Mouse (Mus musculus): ENCODE measurements around the gene Lrmp. TPM values are rescaled to one million over a fixed set of nuclear protein-coding genes. Genes with fewer than 3 reads are reported as not detected.
A peak's percentile ranks its signal among the peaks of the same experiment; 100 is the strongest.

Lrmp gene
- polyA plus RNA-seq, 1 experiment from 2014 or later: 6.6 TPM

DNA sequence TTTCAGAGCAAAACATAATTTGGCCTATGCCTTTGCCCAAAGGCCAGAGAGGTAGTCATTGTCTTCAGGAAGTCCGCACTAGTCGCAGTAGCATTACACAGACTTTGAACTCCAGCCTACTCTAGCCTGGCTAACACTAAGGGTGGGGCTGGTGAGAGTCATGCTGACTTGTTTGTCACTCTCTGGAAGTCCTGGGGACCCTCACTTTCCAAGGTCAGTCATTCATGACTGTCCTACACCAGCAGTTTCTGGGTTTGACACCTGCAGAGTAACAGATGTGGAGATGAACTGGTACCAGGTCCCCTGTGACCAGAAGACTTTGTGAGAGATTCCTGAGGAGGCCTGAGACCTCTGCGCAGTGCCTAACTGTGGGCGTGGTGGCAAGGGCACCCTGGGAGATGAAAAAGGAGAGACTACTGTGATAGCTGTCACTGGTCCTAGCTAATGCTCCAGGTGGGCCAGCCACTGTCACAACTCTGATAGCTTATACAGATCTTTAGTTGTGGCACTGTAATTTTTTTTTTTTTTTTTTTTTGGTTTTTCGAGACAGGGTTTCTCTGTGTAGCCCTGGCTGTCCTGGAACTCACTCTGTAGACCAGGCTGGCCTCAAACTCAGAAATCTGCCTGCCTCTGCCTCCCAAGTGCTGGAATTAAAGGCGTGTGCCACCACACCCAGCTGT lies 9.2 kb upstream of the Lrmp start:
- H3K9me3 ChIP-seq: no peaks in the 10 kb centered on the region
- no peaks in the 10 kb centered on the region for H3K36me3 ChIP-seq
- ATAC-seq (ENCODE audit: borderline replicate concordance, extremely low read depth, low FRiP score, low TSS enrichment): no peak
- WGBS: 82% methylated on average over 5 of the region's 6 CpGs
- H3K4me1 ChIP-seq: 0 out of 2 replicates have a peak, but pooled peaks cover 4% of the 10 kb centered on the region
- no peaks in the 10 kb centered on the region for H3K27me3 ChIP-seq
- no peak overlapping the region for H3K27ac ChIP-seq
- H3K4me3 ChIP-seq: no peak overlapping the region
- H3K4me2 ChIP-seq: no peak overlapping the region
- H3K9ac ChIP-seq: no peak overlapping the region

DNA sequence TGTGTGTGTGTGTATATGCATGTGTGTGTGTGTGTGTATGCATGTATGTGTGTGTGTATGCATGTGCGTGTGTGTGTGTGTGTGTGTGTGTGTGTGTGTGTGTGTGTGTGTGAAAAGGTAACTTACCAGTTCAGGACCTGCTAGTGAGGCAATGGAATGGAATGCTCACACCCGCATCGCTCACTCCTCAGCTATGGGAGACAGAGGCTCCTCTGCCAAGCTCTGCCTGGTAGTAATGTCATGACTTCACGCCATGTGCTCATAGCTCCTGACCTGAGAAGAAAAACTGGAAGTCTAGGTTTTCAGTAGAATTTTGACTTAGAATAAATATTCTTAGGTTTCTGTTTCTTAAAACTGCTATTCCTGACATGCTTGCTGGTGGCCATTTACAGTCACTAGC lies 4.7 kb upstream of the Lrmp start:
- Histone ChIP-seq H3K9ac (no peak overlapping the region), H3K4me2 (no peak overlapping the region), H3K36me3 (no peaks in the 10 kb centered on the region), H3K27ac (no peak overlapping the region), H3K9me3 (no peaks in the 10 kb centered on the region), H3K4me3 (no peak overlapping the region), H3K27me3 (no peaks in the 10 kb centered on the region), H3K4me1 (no peaks in the 10 kb centered on the region)
- no peak for ATAC-seq (ENCODE audit: borderline replicate concordance, extremely low read depth, low FRiP score, low TSS enrichment)
- WGBS: 98% methylated on average over 4 of the region's 4 CpGs

DNA sequence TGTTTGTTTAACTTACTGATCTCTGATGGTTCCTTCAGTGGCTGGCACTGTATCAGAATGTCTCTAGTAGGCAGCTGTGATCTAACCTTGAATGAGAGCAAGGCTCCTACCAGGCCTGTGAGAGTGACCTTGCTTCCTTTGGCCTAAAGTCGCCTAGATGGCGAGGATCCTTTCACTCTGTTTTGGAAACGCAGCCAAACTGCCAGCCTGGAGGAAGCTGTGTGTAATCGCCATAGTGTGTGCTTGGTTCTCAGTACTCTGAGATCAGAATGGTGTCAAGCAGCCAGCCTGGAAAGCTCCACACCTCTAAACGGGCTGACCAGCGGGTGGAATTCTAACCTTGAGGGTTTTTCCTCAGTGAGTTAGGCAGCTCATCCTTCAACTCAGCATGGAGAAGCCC lies 2.6 kb upstream of the Lrmp start:
- no peak overlapping the region for H3K4me2 ChIP-seq
- H3K4me3 ChIP-seq: no peak overlapping the region
- H3K27me3 ChIP-seq: no peaks in the 10 kb centered on the region
- H3K9me3 ChIP-seq: no peaks in the 10 kb centered on the region
- no peak for ATAC-seq (ENCODE audit: borderline replicate concordance, extremely low read depth, low FRiP score, low TSS enrichment)
- H3K4me1 ChIP-seq: peaks cover 8% of the 10 kb centered on the region
- H3K9ac ChIP-seq: no peak overlapping the region
- no peak overlapping the region for H3K27ac ChIP-seq
- WGBS: 47% methylated on average over 6 of the region's 6 CpGs
- H3K36me3 ChIP-seq: no peaks in the 10 kb centered on the region

DNA sequence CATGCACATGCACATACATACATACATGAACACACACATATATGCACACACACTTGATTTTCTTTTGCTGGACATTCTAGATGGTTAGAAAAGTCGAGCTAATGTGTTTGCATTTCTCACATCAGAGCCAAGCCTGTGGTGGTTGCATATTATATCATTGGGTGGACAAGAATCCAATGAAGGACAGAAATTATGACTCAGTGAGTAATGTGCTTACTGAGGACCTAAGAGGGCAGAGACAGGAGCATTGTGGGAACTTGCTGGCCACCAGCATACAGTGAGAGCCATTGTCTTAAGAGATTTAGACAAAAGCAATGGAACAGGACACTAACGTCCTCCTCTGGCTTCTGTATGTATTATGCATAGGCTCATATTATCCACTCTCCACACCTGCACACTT lies 892 bp upstream of the Lrmp start:
- Histone ChIP-seq H3K4me1 (peaks cover 8% of the 10 kb centered on the region), H3K4me2 (no peak overlapping the region), H3K9ac (no peak overlapping the region), H3K27me3 (no peaks in the 10 kb centered on the region), H3K36me3 (no peaks in the 10 kb centered on the region), H3K4me3 (no peak overlapping the region), H3K27ac (no peak overlapping the region), H3K9me3 (no peaks in the 10 kb centered on the region)
- no peak for ATAC-seq (ENCODE audit: borderline replicate concordance, extremely low read depth, low FRiP score, low TSS enrichment)
- 61% methylated on average over 2 of the region's 2 CpGs for WGBS

DNA sequence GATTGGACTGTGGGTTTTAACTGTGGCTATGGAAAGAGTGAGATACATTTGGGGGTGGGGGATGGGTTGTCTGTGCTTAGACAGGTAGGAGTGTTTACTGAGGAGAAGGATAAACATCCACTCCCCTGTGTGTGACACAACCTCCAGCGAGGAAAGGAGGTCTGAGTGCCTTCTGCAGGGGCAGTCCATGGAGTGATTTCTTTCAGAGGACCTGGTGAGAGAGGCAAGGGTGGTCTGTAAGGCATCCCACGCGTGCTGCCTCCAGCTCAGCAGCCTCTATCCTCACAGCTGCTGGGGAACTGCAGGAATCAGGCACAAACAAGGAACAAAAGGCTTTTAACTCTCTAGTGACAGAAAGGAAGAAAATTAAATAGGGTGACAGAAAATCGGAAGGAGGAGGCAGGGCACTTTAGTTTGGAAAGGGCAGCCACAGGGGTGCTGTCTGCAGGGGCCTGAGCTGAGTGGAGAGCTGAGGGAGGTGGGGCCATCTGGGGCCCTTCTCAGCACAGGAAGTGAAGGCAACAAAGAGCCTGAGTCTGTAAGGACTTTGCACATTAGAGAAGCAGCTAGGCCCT lies 732 bp downstream of the Lrmp start:
- Histone ChIP-seq H3K4me1 (peaks cover 11% of the 10 kb centered on the region), H3K4me2 (no peak overlapping the region), H3K4me3 (no peak overlapping the region), H3K9ac (no peak overlapping the region), H3K27me3 (no peaks in the 10 kb centered on the region), H3K36me3 (no peaks in the 10 kb centered on the region), H3K9me3 (no peaks in the 10 kb centered on the region), H3K27ac (peak overlapping the region; percentile 48; the same call in 1 of the 2 replicates)
- WGBS: 12% methylated on average over 4 of the region's 4 CpGs
- peak; percentile 72; the same call in 1 of the 2 replicates for ATAC-seq (ENCODE audit: borderline replicate concordance, extremely low read depth, low FRiP score, low TSS enrichment)

DNA sequence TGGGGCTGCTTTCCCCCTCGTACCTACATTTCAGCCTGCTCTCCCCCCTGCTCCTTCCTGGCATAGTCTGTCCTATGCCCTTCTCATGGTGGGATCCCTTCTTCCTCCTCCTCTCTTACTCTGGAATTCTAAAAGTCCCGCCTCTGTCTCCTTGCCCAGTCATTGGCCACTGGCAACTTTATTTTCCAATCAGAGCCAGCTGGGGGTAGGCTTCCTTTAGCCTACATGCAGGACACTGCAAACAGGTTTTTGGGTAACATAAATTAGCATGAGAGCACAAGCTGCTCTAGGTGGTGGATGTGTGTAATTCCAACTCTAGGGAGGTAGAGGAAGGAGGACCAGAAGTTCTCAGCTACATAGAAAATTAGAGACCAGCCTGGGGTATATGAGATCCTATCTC lies 4.6 kb downstream of the Lrmp start:
- no peak for ATAC-seq (ENCODE audit: borderline replicate concordance, extremely low read depth, low FRiP score, low TSS enrichment)
- Histone ChIP-seq H3K27me3 (no peaks in the 10 kb centered on the region), H3K36me3 (no peaks in the 10 kb centered on the region), H3K4me2 (no peak overlapping the region), H3K4me3 (no peak overlapping the region), H3K9me3 (no peaks in the 10 kb centered on the region), H3K9ac (no peak overlapping the region), H3K4me1 (peaks cover 16% of the 10 kb centered on the region), H3K27ac (no peak overlapping the region)
- 73% methylated on average over 2 of the region's 2 CpGs for WGBS

DNA sequence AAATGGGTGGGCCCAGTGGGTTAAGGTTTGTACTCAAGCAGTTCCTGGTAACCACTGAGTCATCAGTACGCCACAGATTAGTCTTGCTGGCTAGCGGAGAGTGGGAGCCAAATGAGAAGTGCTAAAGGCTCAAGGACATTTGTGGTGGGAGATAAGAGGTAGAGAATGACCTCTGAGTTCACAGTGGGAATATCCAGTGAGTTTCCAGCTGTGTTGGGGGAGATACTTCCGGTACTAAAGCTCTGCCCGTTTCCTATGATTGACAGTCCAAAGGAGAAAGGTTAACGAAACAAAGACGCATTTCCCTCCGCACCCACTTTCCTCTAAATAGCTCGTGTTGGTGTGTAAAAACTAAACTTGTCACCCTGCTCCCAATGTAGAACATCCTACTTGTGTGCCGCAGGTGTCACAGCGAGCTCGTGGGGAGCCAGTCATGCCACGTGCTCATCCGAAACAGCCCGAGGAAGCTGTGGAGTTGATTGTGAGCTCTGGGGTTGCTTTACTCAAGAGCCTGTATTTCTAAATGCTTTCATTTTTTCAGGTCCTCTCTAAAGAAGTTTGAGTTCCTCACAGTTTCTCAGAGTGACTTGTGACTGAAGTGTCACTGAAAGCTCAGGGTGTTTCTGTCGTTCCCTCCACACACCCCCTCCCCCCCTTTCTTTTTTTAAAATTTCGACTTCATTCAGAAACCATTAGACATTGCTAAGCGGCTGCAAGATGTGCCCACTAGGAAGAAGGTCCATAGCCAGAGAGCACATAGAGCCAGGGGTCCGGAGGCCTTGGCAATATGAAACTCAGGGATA lies 5.5 kb downstream of the Lrmp start:
- ATAC-seq (ENCODE audit: borderline replicate concordance, extremely low read depth, low FRiP score, low TSS enrichment): no peak
- Histone ChIP-seq H3K27ac (no peak overlapping the region), H3K4me2 (peak overlapping the region; percentile 11), H3K4me3 (no peak overlapping the region), H3K36me3 (no peaks in the 10 kb centered on the region), H3K4me1 (peaks cover 16% of the 10 kb centered on the region), H3K9me3 (no peaks in the 10 kb centered on the region), H3K9ac (no peak overlapping the region), H3K27me3 (no peaks in the 10 kb centered on the region)
- WGBS: 26% methylated on average over 18 of the region's 18 CpGs

DNA sequence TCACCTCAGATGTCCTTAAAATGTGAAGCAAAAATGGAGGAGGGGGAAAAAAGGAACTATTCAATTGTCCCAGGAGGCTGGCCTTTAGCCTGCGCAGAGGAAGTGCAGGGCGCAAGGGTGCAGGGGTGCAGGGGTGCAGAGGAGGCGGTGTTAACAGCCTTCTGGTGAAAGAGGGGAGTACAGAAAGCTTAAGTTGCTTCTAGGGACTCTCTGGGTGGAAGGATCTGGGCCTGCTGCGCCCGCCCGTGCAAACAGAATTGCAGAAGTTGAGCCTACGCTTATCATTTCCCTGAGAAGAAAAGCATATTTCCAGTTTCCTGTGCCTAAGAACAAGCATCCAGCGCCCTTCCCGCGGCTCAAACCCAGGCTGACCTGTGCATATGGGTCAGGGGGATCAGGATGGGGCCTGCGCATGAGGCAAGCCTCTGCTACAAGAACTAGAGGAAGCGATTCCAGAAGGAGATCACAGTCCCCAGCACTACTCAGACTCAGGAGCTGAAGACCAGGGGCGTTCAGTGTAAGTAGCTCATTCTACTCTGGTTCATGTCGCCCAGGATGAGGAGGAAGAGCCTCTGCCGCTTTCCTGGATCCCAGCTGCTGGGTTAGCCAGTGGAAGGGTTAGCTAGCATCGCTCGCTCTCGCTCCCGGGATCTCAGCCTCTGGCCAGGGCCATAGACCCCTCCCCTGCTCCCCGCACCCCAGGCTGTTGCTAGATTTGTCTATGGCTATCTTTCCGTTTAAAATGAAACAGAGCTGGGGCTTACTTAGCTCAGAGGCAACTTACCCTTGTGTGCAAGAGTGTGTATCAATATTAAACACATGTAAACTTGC lies 6.4 kb downstream of the Lrmp start:
- no peak; the same call in 1 of the 2 replicates for ATAC-seq (ENCODE audit: borderline replicate concordance, extremely low read depth, low FRiP score, low TSS enrichment)
- no peak overlapping the region for H3K9ac ChIP-seq

DNA sequence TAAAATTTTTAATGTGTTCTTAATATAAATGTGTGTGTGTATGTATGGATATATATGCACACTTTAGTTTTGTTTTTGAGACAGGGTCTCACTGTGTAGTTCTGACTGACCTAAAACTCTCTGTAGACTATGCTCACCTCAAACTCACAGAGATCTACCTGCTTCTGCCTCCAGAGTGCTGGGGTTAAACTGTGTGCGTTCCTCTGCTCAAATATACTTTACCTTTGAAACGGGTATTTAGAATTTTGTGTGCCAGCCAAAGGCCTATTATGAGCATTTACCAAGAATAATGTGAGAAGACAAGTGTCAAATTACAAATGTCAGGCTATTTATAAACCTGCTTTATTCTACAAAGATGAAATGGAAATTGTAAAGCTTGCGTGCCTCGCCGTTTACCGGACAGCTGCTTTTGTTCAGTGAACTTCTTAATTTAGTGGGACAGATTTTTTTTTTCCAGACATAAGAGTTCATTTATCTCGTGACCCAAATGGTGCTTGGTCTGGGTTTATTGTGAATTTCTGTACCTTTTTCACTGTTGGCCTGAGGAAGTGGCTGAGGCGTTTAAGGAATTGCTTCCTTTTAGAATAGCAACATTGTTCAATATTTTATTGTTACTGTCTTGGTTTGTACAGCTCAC lies 7.1 kb downstream of the Lrmp start:
- no peak overlapping the region for H3K4me2 ChIP-seq
- no peak overlapping the region for H3K27ac ChIP-seq
- no peak overlapping the region for H3K4me3 ChIP-seq
- H3K9ac ChIP-seq: no peak overlapping the region
- H3K4me1 ChIP-seq: peaks cover 8% of the 10 kb centered on the region; the same call in 1 of the 2 replicates
- H3K27me3 ChIP-seq: no peaks in the 10 kb centered on the region
- H3K36me3 ChIP-seq: no peaks in the 10 kb centered on the region
- no peak for ATAC-seq (ENCODE audit: borderline replicate concordance, extremely low read depth, low FRiP score, low TSS enrichment)
- no peaks in the 10 kb centered on the region for H3K9me3 ChIP-seq
- WGBS: 48% methylated on average over 8 of the region's 8 CpGs

More for the DNA sequence above, 6.4 kb downstream of the Lrmp start:
- Histone ChIP-seq H3K4me3 (no peak overlapping the region), H3K36me3 (no peaks in the 10 kb centered on the region), H3K4me2 (no peak overlapping the region), H3K27me3 (no peaks in the 10 kb centered on the region), H3K27ac (no peak overlapping the region), H3K9me3 (no peaks in the 10 kb centered on the region), H3K4me1 (peaks cover 8% of the 10 kb centered on the region; the same call in 1 of the 2 replicates)
- 55% methylated on average over 21 of the region's 21 CpGs for WGBS

DNA sequence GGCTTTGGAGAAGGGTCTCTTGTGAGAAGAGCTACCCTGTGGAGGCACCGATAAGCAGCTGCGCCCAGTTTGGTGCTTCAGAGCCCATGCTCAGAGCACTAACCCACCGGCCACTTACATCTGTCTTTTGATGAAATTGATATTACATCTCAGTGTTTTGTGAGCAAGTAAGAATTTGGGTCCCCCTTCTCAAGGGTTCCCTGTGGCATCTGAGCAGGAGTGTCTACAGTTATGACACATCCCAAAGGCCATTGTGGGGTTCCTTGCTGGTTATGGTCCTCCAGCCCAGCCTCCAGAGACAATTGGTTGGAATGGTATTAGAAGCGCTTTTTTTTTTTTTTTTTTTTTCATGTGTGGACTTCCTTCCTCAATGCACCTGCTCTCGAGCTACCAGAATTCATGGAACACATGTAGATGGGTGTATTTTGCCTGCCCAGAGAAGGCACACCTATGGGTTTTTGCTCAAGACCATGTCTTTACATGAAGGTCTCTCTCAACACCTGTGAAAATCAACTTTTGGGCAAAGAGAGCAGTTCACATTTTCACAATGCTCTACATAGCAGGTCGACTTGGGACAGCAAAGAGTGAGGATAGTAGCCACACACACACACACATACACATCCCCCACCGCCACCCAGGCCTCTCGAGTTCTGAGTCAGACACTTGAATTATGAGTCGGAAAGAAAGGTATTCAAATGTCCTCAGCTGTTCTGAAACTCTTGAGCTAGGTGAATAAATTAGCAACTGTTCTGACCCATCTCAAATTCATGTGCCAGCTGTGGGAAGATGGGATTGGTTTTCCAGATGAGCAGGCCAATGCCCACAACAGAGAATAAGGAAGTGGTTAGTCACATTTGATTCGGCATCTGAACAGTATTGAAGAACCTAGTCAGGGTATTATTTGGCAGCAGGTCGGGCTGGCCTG lies 7.9 kb downstream of the Lrmp start:
- no peaks in the 10 kb centered on the region for H3K9me3 ChIP-seq
- H3K4me1 ChIP-seq: peaks cover 8% of the 10 kb centered on the region; the same call in 1 of the 2 replicates
- 73% methylated on average over 11 of the region's 11 CpGs for WGBS
- H3K27ac ChIP-seq: no peak overlapping the region
- H3K4me3 ChIP-seq: no peak overlapping the region
- H3K36me3 ChIP-seq: no peaks in the 10 kb centered on the region
- no peak overlapping the region for H3K9ac ChIP-seq
- no peaks in the 10 kb centered on the region for H3K27me3 ChIP-seq
- no peak overlapping the region for H3K4me2 ChIP-seq
- no peak for ATAC-seq (ENCODE audit: borderline replicate concordance, extremely low read depth, low FRiP score, low TSS enrichment)

Data from lung, embryonic 15.5 days (tissue).